Mouse (Mus musculus) kidney, embryonic 15.5 days (tissue): ENCODE data around the gene Arrb1. TPM values are rescaled to one million over a fixed set of nuclear protein-coding genes. Genes with fewer than 3 reads are reported as not detected.
"Not testable (repeated sequence)": the region's sequence is repeated elsewhere in the genome, so short reads cannot be mapped to it uniquely, and the experiment has no call there.

ENCODE experiments used
- ATAC-seq: fragments of 200-750 bp; cut with Nextera tagmentation; replicated peaks from 2 replicates; pipeline ENCODE4 v1.8.0; 2017; ENCODE audit warnings: moderate TSS enrichment; ENCODE audit not compliant: low FRiP score
- H3K27ac ChIP-seq: fragments of 300-500 bp; sonication (generic); 2 replicates; pipeline ENCODE4 v1.5.1; 2015; ENCODE audit warnings: mild to moderate bottlenecking, inconsistent platforms
- H3K27me3 ChIP-seq: fragments of 300-500 bp; sonication (generic); 2 replicates; pipeline ENCODE4 v1.6.1; 2015; ENCODE audit warnings: inconsistent platforms
- H3K36me3 ChIP-seq: fragments of 300-500 bp; sonication (generic); 2 replicates; pipeline ENCODE4 v1.6.1; 2015; ENCODE audit warnings: inconsistent platforms
- H3K4me1 ChIP-seq: fragments of 300-500 bp; sonication (generic); 2 replicates; pipeline ENCODE4 v1.6.1; 2015; ENCODE audit warnings: inconsistent platforms
- H3K4me2 ChIP-seq: fragments of 300-500 bp; sonication (generic); 2 replicates; pipeline ENCODE4 v1.6.1; 2015; ENCODE audit warnings: moderate library complexity, mild to moderate bottlenecking, inconsistent platforms
- H3K4me3 ChIP-seq: fragments of 300-500 bp; sonication (generic); replicated peaks from 2 replicates; pipeline ENCODE4 v1.5.1; 2015; ENCODE audit warnings: mild to moderate bottlenecking, inconsistent platforms
- H3K9ac ChIP-seq: fragments of 300-500 bp; sonication (generic); 2 replicates; pipeline ENCODE4 v1.6.1; 2015; ENCODE audit warnings: mild to moderate bottlenecking, inconsistent platforms
- H3K9me3 ChIP-seq: fragments of 300-500 bp; sonication (generic); replicated peaks from 2 replicates; pipeline ENCODE4 v1.6.1; 2016; ENCODE audit warnings: inconsistent platforms
- WGBS: fragments of 180-500 bp; shearing (Covaris S2); methylation state at CpG from one replicate; pipeline ENCODE4 v1.1.7; 2015; ENCODE audit warnings: mixed read lengths; 5-methylcytosine and 5-hydroxymethylcytosine counted together
- polyA plus RNA-seq: library from polyadenylated mRNA; unstranded; fragments of >200 nt; fragmentation: Nextera tagmentation; extraction: Ambion mirVana; gene quantifications from 2 replicates; pipeline ENCODE4 v1.2.1, GENCODE M21; 2015

Gene Arrb1
- 9.4 and 11.7 TPM in 2 replicates for polyA plus RNA-seq

DNA sequence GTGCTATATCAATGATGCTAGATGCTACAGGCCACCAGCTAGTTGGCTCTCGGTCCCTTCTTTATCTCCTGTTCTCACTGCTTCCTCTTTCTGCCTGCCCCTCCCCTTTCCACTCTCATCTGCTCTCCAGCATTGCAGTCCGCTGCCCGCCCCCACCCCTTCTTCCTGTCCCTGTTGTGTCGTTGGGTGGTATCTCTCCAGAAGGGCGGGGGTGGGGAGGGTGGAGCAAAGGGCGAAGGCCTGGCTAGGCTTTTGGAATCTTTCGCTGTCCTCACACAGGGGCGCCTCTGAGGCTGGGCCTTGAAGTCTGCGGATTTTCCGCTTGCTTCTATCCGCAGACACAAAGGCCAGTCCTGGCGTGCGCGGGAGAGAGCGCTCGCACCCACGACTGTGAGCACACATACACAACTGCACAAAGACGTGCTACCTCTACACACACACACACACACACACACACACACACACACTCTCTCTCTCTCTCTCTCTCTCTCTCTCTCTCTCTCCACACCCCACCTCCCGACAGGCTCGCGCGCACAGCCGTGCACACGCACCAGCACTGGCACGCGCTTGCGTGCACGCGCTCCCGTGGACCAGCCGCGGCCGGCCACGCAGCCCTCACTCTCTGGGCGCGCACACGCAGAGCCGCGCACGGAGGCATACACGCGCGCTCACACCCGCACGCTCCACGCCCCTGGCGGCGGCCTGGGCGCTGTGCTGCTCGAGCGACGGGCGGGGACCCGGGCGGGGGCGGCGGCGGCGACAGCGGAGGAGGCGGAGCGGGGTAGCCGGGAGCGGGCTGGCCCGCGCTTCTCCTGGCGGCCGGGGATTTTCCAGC is at the start of gene Arrb1:
Gene Arrb1, plus strand, starts transcription at position 566 of the 835 bp plus-strand sequence.
- no peaks in the 10 kb centered on the region for H3K9me3 ChIP-seq
- peak within 1 kb of the TSS; percentile 93 for H3K27ac ChIP-seq
- H3K9ac ChIP-seq, result peak within 1 kb of the TSS; percentile 82
- ATAC-seq, result peak; percentile 81
- peaks cover 56% of the 10 kb centered on the region for H3K4me1 ChIP-seq
- no peaks in the 10 kb centered on the region for H3K27me3 ChIP-seq
- peak within 1 kb of the TSS; percentile 94 for H3K4me2 ChIP-seq
- WGBS, result under 1% methylated on average over 63 of the region's 68 CpGs
- no peaks in the 10 kb centered on the region for H3K36me3 ChIP-seq
- peak within 1 kb of the TSS; percentile 80 for H3K4me3 ChIP-seq

GRCm38 (mm10) chr7:99489708-99490107 is 45.6 kb upstream of the Arrb1 start:
- no peaks in the 10 kb centered on the region for H3K36me3 ChIP-seq
- H3K9ac ChIP-seq, result no peak overlapping the region
- H3K4me1 ChIP-seq, result no peaks in the 10 kb centered on the region
- H3K4me3 ChIP-seq, result no peak overlapping the region
- H3K4me2 ChIP-seq, result no peak overlapping the region
- H3K27ac ChIP-seq, result no peak overlapping the region
- no peak for ATAC-seq
- no peaks in the 10 kb centered on the region for H3K27me3 ChIP-seq
- no peaks in the 10 kb centered on the region for H3K9me3 ChIP-seq
- WGBS, result 85% methylated on average over 5 of the region's 5 CpGs

- no peak overlapping the region for H3K4me2 ChIP-seq
- H3K4me1 ChIP-seq, result no peaks in the 10 kb centered on the region
- no peak for ATAC-seq
- no peak overlapping the region for H3K9ac ChIP-seq
- H3K27me3 ChIP-seq, result no peaks in the 10 kb centered on the region
- H3K9me3 ChIP-seq, result no peaks in the 10 kb centered on the region
- H3K27ac ChIP-seq, result no peak overlapping the region
- 45% methylated on average over 1 of the region's 1 CpGs for WGBS
- H3K4me3 ChIP-seq, result no peak overlapping the region
- no peaks in the 10 kb centered on the region for H3K36me3 ChIP-seq
Observed at GRCm38 (mm10) chr7:99499128-99499527, 36.1 kb upstream of the Arrb1 start.

DNA sequence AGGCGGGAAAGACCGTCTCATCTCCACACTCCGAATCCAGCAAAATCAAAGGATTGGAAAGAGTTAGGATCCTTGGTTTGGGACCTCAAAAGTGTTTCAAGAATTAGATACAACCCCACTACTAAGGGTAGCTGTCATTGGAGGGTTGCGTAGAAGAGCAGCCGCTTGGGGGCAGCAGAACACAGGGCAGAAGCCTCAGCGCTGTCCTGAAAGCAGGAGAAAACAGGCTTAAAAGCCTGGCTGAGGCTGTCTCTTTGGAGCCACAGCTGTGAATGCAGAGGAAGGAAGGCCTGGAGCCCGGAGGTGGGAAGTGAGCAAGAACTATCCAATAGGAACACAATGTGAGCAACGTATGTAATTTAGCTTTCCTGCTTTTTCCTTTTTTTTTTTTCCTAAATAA is 35.1 kb upstream of the Arrb1 start:
- ATAC-seq, result peak; percentile 76; the same call in 1 of the 2 replicates
- 7% methylated on average over 8 of the region's 8 CpGs for WGBS
- H3K27ac ChIP-seq, result no peak overlapping the region

GRCm38 (mm10) chr7:99500655-99501054 is 34.6 kb upstream of the Arrb1 start:
- no peaks in the 10 kb centered on the region for H3K9me3 ChIP-seq
- ATAC-seq, result no peak
- no peaks in the 10 kb centered on the region for H3K27me3 ChIP-seq
- no peak overlapping the region for H3K27ac ChIP-seq
- no peak overlapping the region for H3K4me2 ChIP-seq
- 29% methylated on average over 5 of the region's 5 CpGs for WGBS
- no peaks in the 10 kb centered on the region for H3K36me3 ChIP-seq
- no peak overlapping the region for H3K9ac ChIP-seq
- H3K4me3 ChIP-seq, result no peak overlapping the region
- H3K4me1 ChIP-seq, result no peaks in the 10 kb centered on the region

More for the DNA sequence above, 35.1 kb upstream of the Arrb1 start:
- no peaks in the 10 kb centered on the region for H3K36me3 ChIP-seq
- H3K4me3 ChIP-seq, result no peak overlapping the region
- no peaks in the 10 kb centered on the region for H3K9me3 ChIP-seq
- H3K9ac ChIP-seq, result no peak overlapping the region
- no peaks in the 10 kb centered on the region for H3K4me1 ChIP-seq
- H3K27me3 ChIP-seq, result no peaks in the 10 kb centered on the region
- no peak overlapping the region for H3K4me2 ChIP-seq

DNA sequence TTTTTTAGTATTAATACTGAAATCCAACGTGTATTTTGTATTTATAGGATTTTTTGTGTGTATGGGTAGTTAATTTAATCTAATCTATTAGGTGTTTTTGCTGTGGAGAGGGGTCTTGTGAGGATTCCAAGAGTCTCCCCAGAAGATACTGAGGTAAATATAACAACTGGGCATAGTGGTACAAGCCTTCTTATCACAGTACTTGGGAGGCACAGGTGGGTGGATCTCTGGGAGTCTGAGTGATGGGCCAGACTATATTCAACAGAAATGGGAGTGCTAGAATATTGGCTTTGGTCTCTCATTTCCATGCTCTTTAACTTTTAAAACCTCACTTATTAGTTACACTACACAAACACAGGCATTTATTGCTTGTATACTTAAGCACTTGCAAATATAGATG is 34.1 kb upstream of the Arrb1 start:
- WGBS, result 57% methylated on average over 1 of the region's 1 CpGs
- no peak for ATAC-seq
- no peak overlapping the region for H3K9ac ChIP-seq
- no peak overlapping the region for H3K4me2 ChIP-seq
- H3K4me1 ChIP-seq, result no peaks in the 10 kb centered on the region
- H3K4me3 ChIP-seq, result no peak overlapping the region
- no peaks in the 10 kb centered on the region for H3K9me3 ChIP-seq
- H3K27me3 ChIP-seq, result no peaks in the 10 kb centered on the region
- H3K36me3 ChIP-seq, result no peaks in the 10 kb centered on the region
- H3K27ac ChIP-seq, result no peak overlapping the region

DNA sequence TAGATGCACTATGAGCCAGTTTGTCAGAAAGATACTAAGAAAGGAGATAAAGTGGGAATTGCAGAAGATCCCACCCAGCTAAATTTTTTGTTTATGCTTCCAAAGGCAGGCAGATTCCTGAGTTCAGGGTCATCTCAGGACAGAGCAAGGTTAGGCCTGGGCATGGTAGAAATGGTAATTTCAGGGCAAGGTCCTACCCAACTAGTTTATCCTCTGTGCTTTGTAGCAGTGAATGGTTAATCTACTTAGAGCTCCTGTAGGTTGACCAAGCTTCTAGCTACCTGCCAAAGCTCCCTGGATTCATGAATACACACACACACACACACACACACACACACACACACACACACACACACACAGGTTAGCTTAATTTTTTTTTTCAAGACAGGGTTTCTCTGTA is 30.7 kb upstream of the Arrb1 start:
- Histone ChIP-seq H3K4me3 (no peak overlapping the region), H3K4me2 (no peak overlapping the region), H3K27ac (no peak overlapping the region), H3K4me1 (no peaks in the 10 kb centered on the region), H3K27me3 (no peaks in the 10 kb centered on the region), H3K36me3 (no peaks in the 10 kb centered on the region), H3K9ac (no peak overlapping the region), H3K9me3 (no peaks in the 10 kb centered on the region)
- no peak for ATAC-seq

GRCm38 (mm10) chr7:99508187-99508586 is 27.1 kb upstream of the Arrb1 start:
- H3K27ac ChIP-seq, H3K36me3 ChIP-seq, H3K27me3 ChIP-seq, H3K9ac ChIP-seq, ATAC-seq, H3K4me1 ChIP-seq, H3K4me3 ChIP-seq, H3K4me2 ChIP-seq, H3K9me3 ChIP-seq: not testable (repeated sequence)
- 16% methylated on average over 2 of the region's 2 CpGs for WGBS

DNA sequence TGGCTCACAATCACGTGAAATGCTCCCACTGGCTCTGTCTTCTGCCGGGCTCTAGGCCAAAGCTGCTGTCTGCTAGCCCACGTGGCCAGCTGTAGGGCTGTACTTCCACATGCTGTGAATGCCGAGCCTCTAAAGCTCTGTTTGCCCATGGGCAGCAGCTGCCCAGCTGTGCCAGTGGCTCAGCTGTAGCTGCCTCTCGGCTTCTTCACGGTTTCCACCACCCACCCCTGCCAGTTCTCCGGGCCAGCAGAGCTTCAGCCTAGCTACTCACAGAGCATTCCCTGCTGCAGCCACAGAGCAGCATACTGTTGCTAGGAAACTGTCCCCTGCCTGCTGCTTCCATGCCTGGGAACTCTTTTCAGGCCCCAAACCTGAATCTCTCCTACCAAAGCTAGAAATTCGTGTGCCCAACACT is 25.2 kb upstream of the Arrb1 start:
- 0 out of 2 replicates have a peak, but pooled peaks cover 4% of the 10 kb centered on the region for H3K4me1 ChIP-seq
- H3K27me3 ChIP-seq, result no peaks in the 10 kb centered on the region
- no peaks in the 10 kb centered on the region for H3K36me3 ChIP-seq
- H3K4me3 ChIP-seq, result no peak overlapping the region
- no peak overlapping the region for H3K27ac ChIP-seq
- no peak overlapping the region for H3K9ac ChIP-seq
- ATAC-seq, result no peak
- WGBS, result 14% methylated on average over 8 of the region's 8 CpGs
- H3K4me2 ChIP-seq, result no peak overlapping the region
- H3K9me3 ChIP-seq, result no peaks in the 10 kb centered on the region

- Histone ChIP-seq H3K9ac (no peak overlapping the region), H3K4me1 (peaks cover 6% of the 10 kb centered on the region), H3K36me3 (no peaks in the 10 kb centered on the region), H3K27ac (0 out of 2 replicates have a peak overlapping the region, but pooled peaks have one; percentile 9), H3K4me3 (no peak overlapping the region), H3K9me3 (no peaks in the 10 kb centered on the region), H3K4me2 (no peak overlapping the region), H3K27me3 (no peaks in the 10 kb centered on the region)
- ATAC-seq, result no peak
- 80% methylated on average over 9 of the region's 9 CpGs for WGBS
Observed at GRCm38 (mm10) chr7:99516092-99516813, 19.0 kb upstream of the Arrb1 start.

- Histone ChIP-seq H3K9ac (no peak overlapping the region), H3K27ac (0 out of 2 replicates have a peak overlapping the region, but pooled peaks have one; percentile 9), H3K9me3 (no peaks in the 10 kb centered on the region), H3K27me3 (no peaks in the 10 kb centered on the region), H3K4me2 (no peak overlapping the region), H3K4me1 (peaks cover 6% of the 10 kb centered on the region), H3K36me3 (no peaks in the 10 kb centered on the region), H3K4me3 (no peak overlapping the region)
- 77% methylated on average over 3 of the region's 3 CpGs for WGBS
- ATAC-seq, result no peak
Observed at GRCm38 (mm10) chr7:99516814-99517157, 18.5 kb upstream of the Arrb1 start.

GRCm38 (mm10) chr7:99518954-99519644 is 16.2 kb upstream of the Arrb1 start:
- H3K9ac ChIP-seq, result no peak overlapping the region
- H3K27ac ChIP-seq, result peak overlapping the region; percentile 37
- H3K4me3 ChIP-seq, result no peak overlapping the region
- no peaks in the 10 kb centered on the region for H3K9me3 ChIP-seq
- WGBS, result 42% methylated on average over 4 of the region's 4 CpGs
- no peaks in the 10 kb centered on the region for H3K36me3 ChIP-seq
- H3K4me2 ChIP-seq, result no peak overlapping the region
- peaks cover 10% of the 10 kb centered on the region for H3K4me1 ChIP-seq
- ATAC-seq, result no peak
- H3K27me3 ChIP-seq, result no peaks in the 10 kb centered on the region
